Mouse (Mus musculus) heart, adult 2 months (tissue): ENCODE results near the gene Tex2. TPM values are rescaled to one million over a fixed set of nuclear protein-coding genes. Genes with fewer than 3 reads are reported as not detected.

Source experiments
- DNase-seq, 2 experiments: peaks; one replicate each; pipeline ENCODE4 v3.0.0; 2021
- H3K27ac ChIP-seq: fragments of 200-600 bp; 2 replicates; pipeline ENCODE4 v1.8.1; 2022
- H3K27me3 ChIP-seq: fragments of 200-500 bp; 2 replicates; pipeline ENCODE4 v1.6.1; 2012; ENCODE audit warnings: mild to moderate bottlenecking, low read length, inconsistent platforms, mixed read lengths; ENCODE audit not compliant: control insufficient read depth, insufficient read depth
- H3K36me3 ChIP-seq: fragments of 200-500 bp; 2 replicates; pipeline ENCODE4 v1.6.1; 2012; ENCODE audit warnings: low read length, inconsistent platforms; ENCODE audit not compliant: control insufficient read depth, insufficient read depth
- H3K4me1 ChIP-seq: fragments of 200-500 bp; 2 replicates; pipeline ENCODE4 v1.6.1; 2011; ENCODE audit warnings: low read length; ENCODE audit not compliant: control insufficient read depth, insufficient read depth
- H3K4me3 ChIP-seq: fragments of 200-600 bp; 2 replicates; pipeline ENCODE4 v1.8.1; 2022
- H3K79me2 ChIP-seq: fragments of 200-500 bp; replicated peaks from 2 replicates; pipeline ENCODE4 v1.6.1; 2012; ENCODE audit warnings: mild to moderate bottlenecking, inconsistent platforms, low read length, moderate library complexity, mixed read lengths; ENCODE audit not compliant: control insufficient read depth, insufficient read depth
- H3K9ac ChIP-seq: fragments of 200-500 bp; 2 replicates; pipeline ENCODE4 v1.6.1; 2012; ENCODE audit warnings: low read depth, mild to moderate bottlenecking, control low read depth, inconsistent platforms, low read length, mixed read lengths
- CTCF ChIP-seq: fragments of 200-600 bp; IDR thresholded peaks from 2 replicates; pipeline ENCODE4 v1.8.1; 2022; ENCODE audit warnings: antibody characterized with exemption, mild to moderate bottlenecking, moderate library complexity
- EP300 ChIP-seq: fragments of 200-500 bp; IDR thresholded peaks from 2 replicates; pipeline ENCODE4 v1.6.1; 2011; ENCODE audit warnings: low read depth, low read length, control low read depth; ENCODE audit not compliant: insufficient read depth
- POLR2A ChIP-seq: fragments of 200-500 bp; IDR thresholded peaks from 2 replicates; pipeline ENCODE4 v1.6.1; 2011; ENCODE audit warnings: mild to moderate bottlenecking, low read depth, low read length, control low read depth; ENCODE audit not compliant: insufficient read depth
- WGBS: fragments of 180-500 bp; shearing (Covaris S2); methylation state at CpG from one replicate; pipeline ENCODE4 v1.1.7; 2018; 5-methylcytosine and 5-hydroxymethylcytosine counted together
- intact Hi-C: fragments of 180-260 bp; cut with DNase I; formaldehyde crosslinking; loops from one replicate; pipeline ENCODE4 v1.15.1; 2025
- polyA plus RNA-seq: library from polyadenylated mRNA; depleted of rRNA; stranded (reverse); fragments of >200 nt; gene quantifications from 2 replicates; pipeline ENCODE4 v1.2.3, GENCODE M21; 2012; rRNA removed
- total RNA-seq, 2 experiments: library from RNA; stranded (reverse); gene quantifications; 2 replicates each; pipeline ENCODE4 v1.2.3; 2021

Gene Tex2
- total and polyA plus RNA-seq, 3 experiments: 17.2 to 46.8 (median 42.5) TPM

- no peak overlapping the region for H3K9ac ChIP-seq
- H3K27ac ChIP-seq: no peak overlapping the region
- no peaks in the 10 kb centered on the region for H3K27me3 ChIP-seq
- no peak for DNase-seq
- H3K4me3 ChIP-seq: no peak overlapping the region
- H3K79me2 ChIP-seq: peaks cover 2% of the 10 kb centered on the region; the same call in 1 of the 2 replicates
- peaks cover 5% of the 10 kb centered on the region for H3K4me1 ChIP-seq
- peaks cover 11% of the 10 kb centered on the region for H3K36me3 ChIP-seq
- WGBS: 98% methylated on average over 1 of the region's 1 CpGs
- intact Hi-C loops: no loop called here
- no peak for TF ChIP-seq CTCF
- no peak for TF ChIP-seq POLR2A
- TF ChIP-seq EP300: no peak
These were observed 152.6 kb downstream of the Tex2 start for GRCm38 (mm10) chr11:106460671-106461070.

DNA sequence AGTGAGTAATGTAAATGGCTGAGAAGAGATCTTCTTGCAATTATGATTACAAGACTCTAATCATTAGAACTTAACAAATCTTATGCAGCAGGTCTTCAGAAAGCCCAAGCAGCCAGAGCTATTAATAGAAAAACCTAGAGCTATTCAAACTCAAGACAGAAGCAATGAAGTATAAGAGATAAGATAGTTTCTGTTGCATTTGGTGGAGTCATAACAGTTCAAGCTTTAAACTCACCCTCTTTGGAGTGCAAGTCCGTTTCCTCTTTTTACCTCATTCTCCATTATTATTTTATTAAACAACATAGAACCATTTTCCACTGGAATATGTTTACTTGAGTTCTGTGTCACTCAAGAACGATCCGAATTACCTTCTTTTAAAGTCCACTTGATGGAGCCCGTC is 154.7 kb downstream of the Tex2 start:
- TF ChIP-seq POLR2A (no peak), EP300 (no peak)
- H3K4me3 ChIP-seq: no peak overlapping the region
- H3K4me1 ChIP-seq: peaks cover 5% of the 10 kb centered on the region
- no peak for DNase-seq
- no peak overlapping the region for H3K9ac ChIP-seq
- 80% methylated on average over 4 of the region's 4 CpGs for WGBS
- intact Hi-C loops: no loop called here
- H3K27ac ChIP-seq: no peak overlapping the region
- H3K79me2 ChIP-seq: peaks cover 2% of the 10 kb centered on the region; the same call in 1 of the 2 replicates
- H3K36me3 ChIP-seq: peaks cover 11% of the 10 kb centered on the region
- H3K27me3 ChIP-seq: no peaks in the 10 kb centered on the region

Other genes with a start within 250 kb of the Tex2 start
- gene Prr29, start 248.0 kb downstream of the Tex2 start, total RNA-seq: under 1 TPM; 0.37 to 0.48 TPM
- gene Prr29, start 248.0 kb downstream of the Tex2 start, polyA plus RNA-seq: 7.9 and 10.4 TPM in 2 replicates
- gene Icam2, start 225.3 kb downstream of the Tex2 start, total RNA-seq: 10 to 100 TPM; 22.0 to 22.4 TPM
- 46.8 and 60.4 TPM in 2 replicates for gene Icam2, start 225.3 kb downstream of the Tex2 start, polyA plus RNA-seq
- 10 to 100 TPM; 10.2 to 13.9 TPM for gene Ern1, start 125.6 kb downstream of the Tex2 start, total RNA-seq
- 6.4 and 9.8 TPM in 2 replicates for gene Ern1, start 125.6 kb downstream of the Tex2 start, polyA plus RNA-seq
- gene Pecam1, start 137.2 kb upstream of the Tex2 start, total RNA-seq: 100 to 1,000 TPM; 114 to 123 TPM
- gene Pecam1, start 137.2 kb upstream of the Tex2 start, polyA plus RNA-seq: 78.3 and 130 TPM in 2 replicates
- 1 to 10 TPM in 1 of 2 experiments, under 1 TPM in 1; 0.93 to 1.4 TPM for gene Milr1, start 137.8 kb upstream of the Tex2 start, total RNA-seq
- 0.29 and 0.56 TPM in 2 replicates for gene Milr1, start 137.8 kb upstream of the Tex2 start, polyA plus RNA-seq
- gene Polg2, start 166.1 kb upstream of the Tex2 start, total RNA-seq: 1 to 10 TPM; 3.7 to 4.2 TPM
- gene Polg2, start 166.1 kb upstream of the Tex2 start, polyA plus RNA-seq: 2.7 and 3.8 TPM in 2 replicates
- 100 to 1,000 TPM; 328 to 354 TPM for gene Ddx5, start 175.8 kb upstream of the Tex2 start, total RNA-seq
- gene Ddx5, start 175.8 kb upstream of the Tex2 start, polyA plus RNA-seq: 202 and 306 TPM in 2 replicates
- gene Cep95, start 175.8 kb upstream of the Tex2 start, total RNA-seq: 1 to 10 TPM; 4.9 to 6.0 TPM
- 2.7 and 5.3 TPM in 2 replicates for gene Cep95, start 175.8 kb upstream of the Tex2 start, polyA plus RNA-seq